Mouse (Mus musculus) spleen, postnatal 4 days (tissue): Measurements from ENCODE around the gene Akr1cl.
A peak's percentile ranks its signal among the peaks of the same experiment; 100 is the strongest.
"Not testable (repeated sequence)": the region's sequence is repeated elsewhere in the genome, so short reads cannot be mapped to it uniquely, and the experiment has no call there.

ENCODE experiments used
- DNase-seq, 2 experiments: peaks; one replicate each; pipeline ENCODE4 v3.0.0; 2022; ENCODE audit warnings: low spot score in 2 of 2

The Akr1cl gene

DNA sequence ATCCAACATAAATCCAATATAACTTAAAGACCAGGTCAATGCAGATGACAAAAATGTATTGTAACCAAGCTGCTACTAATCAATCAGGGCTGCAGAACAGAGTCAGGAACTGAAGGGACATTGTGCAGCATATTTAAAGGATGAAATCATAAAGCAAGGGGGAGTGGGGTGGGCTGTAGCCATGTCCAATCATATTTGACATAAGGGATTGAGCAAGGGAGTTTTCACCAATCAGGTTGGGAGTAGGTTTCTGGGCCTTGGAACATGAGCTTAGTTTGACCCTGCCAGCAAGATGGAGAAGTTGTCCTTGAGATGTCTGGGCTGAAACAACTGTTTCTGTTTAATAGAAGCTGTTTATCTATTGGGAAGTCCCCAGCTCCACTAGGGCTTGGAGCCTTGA, at the start of gene Akr1cl:
Akr1cl (minus strand) TSS at position 119 of the 400 bp plus-strand sequence.
- DNase-seq = no peak

DNA sequence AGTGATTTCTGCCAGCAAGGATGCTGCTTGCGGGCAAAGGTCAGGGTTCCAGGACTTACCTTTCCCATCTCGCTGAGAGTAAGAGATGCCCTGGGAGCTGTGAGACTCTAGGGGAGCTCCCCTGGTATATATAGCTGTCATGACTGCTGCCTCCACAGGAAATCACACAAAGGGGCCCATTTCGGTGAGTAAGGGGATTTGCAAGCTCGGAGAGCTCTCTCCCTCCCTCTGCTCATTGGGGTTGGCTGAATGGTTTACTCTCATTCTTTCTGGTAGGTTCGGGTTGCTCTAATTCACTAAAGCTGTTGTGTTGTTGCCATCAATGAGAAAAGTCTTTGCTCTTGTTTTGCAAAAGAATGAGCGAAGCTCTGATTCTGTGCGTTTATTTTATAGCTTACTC, 49.6 kb upstream of the Akr1cl start, which contains the start of gene Crygb:
Crygb (minus strand) TSS at position 101 of the 400 bp plus-strand sequence.
- no peak for DNase-seq

DNA sequence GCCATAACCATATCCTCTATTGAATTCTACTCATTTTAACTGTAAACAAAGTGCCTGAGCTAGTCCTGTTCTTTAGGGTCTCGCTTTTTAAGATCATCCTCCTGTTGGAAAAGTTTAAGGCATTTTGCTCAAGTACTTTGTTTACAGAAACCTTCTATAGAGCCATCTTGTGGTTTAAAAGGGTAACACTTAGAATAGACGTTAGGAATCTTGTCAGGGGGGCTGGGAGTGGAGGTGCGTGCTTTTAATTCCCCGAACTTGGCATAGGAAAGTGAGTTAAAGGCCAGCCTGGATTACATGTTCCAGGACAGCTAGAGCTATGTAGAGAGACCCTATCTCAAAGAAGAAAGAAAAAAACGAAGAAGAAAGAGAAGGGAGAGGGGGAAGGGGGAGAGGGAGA, 43.0 kb upstream of the Akr1cl start:
- no peak for DNase-seq

DNA sequence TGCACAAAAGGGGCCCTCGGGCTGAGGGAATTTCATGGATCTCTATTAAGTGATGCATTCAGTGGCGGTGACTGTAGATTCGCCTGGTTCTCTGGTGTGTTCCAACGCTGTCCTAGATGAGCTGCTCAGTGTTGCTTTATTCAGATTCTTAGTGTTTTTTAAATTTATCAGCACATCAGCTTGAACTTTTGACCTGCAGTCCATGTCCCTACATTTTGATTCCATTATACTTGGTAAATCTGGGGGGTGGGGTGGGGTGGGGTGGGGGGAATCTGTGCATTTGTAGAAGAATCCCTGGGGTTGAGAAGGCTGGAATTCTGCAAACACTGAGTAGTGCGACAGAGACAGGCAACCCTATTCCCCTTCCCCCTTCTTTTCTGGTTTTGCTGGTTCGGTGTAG, 41.0 kb upstream of the Akr1cl start, which contains the start of gene Crygc:
Crygc (minus strand) TSS at position 101 of the 400 bp plus-strand sequence.
- no peak for DNase-seq

DNA sequence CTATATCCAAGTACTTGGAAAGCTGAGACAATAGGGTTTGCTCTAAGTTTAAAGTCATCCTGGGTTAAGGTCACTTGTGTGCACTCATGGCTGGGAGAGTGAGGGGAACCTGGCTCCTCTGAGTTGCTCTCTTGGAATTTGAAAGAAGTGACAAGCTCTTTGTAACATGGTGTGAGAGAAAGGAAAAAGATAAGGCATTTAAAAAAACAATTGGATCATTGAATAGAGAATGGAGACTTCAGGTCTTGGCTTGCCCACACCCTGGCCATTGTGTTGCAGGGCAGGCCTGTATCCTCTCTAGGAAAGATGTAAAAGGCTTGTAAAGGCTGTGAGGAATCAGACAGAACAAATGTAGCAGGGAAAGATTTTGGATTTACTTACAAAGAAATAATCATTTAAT, 35.3 kb upstream of the Akr1cl start:
- no peak for DNase-seq

DNA sequence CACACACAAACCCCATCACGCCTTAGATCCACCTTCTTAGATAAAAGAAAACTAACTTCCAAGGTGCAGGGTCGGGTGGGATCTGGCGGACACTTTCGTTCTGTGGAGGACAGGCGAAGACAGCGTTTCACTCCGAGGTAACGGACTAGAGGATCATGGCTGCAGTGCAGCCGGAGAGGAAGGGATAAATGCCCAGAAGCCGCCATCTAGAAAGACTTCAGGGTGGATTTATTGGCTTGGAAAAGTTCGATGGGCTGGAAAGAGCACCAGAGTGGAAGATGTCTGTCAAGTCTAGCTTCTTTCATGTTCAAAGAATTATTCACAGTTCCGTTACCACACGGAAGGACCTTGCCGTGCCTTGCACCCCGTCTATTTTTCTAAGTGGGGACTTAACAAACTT, 31.6 kb upstream of the Akr1cl start:
- DNase-seq = no peak

DNA sequence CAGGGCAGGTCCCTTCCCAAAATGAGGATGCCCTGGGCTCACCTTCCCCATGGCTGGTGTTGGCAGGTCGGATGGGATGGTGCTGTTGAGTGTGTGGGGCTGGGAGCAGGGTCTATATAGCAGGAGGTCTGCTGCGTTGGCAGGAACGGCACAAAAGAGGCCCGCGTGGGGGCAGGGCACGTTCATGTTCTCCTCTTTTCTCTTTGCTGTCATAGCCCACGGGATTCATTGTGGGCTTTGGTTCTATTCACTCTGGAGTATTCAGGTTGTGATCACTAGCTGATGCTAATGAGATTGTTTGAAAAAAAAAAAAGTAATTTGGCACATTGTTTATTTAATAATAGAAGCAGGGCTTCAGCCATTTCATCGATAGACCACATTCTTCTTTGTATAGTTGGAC, 30.8 kb upstream of the Akr1cl start, which contains the start of gene Crygd:
Crygd (minus strand) TSS at position 101 of the 400 bp plus-strand sequence.
- no peak for DNase-seq

DNA sequence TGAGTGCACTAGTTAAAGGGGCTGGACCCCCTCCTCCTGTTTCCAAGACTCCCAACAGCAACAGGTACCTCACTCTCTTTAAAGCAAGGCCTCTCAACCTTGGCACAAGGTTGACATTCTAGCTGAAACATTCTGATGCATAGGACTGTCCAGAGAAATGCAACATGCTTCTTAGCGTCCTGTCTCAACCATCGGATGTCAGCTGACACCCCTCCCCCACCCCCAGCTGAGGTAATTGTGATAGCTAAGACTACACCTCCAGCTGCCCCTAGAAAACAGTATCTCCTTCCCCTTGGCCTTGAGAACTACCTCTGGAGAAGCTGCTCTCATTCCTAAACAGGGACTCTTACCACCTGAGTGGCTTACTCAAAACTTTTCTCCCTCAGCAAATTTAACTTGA, 19.6 kb upstream of the Akr1cl start:
- DNase-seq = no peak

DNA sequence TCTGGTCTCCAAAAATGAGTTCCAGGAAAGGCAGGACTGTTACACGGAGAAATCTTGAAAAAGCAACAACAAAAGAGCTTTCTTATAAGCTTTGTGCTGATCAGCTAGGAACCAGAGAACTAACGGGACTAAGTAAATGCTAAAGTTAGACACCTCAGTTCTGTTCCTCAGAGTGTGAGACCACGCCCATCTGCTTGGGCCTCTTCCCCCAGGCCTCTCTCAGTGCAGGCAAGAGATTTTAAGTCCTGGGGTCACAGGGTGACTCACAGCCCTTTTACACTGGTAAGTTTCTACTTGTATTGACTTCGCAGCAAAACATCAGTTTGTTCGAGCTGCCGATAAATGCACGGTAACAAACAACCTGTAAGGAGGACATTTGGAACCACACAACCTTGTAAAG, 19.1 kb upstream of the Akr1cl start:
- DNase-seq = no peak

DNA sequence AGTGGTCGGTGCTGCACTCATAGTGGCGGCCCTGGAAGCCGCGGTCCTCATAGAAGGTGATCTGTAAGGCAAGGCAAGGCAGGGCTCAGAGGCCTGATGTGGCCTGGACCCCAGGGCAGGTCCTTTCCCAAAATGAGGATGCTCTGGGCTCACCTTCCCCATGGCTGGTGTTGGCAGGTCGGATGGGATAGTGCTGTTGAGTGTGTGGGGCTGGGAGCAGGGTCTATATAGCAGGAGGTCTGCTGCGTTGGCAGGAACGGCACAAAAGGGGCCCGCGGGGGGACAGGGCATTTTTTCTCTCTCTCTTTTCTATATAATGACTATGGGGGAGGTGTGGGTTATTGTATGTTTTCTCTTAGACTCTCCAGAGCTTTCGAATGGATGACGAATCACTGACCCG, 18.4 kb upstream of the Akr1cl start, which contains the start of gene Cryge:
Cryge (minus strand) TSS at position 198 of the 400 bp plus-strand sequence.
- not testable (repeated sequence) for DNase-seq

DNA sequence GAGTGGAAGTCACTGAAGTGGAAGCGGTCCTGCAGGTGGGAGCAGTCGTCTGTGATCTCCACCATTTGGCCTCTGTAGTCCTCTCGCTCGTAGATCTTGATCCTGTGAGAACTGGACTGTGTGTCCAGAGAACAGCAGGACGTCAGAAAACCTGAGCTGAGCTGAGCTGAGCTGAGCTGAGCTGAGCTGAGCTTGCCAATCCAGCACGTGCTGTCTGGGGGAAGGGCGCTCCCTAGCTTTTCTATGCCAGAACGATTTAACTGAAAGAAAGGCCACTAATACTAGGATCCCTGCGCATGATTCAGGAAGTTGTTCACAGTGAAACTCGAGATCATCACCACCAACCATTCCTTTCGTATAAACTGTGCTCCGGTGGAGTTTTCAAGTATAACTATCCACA, 16.2 kb upstream of the Akr1cl start:
- no peak for DNase-seq

DNA sequence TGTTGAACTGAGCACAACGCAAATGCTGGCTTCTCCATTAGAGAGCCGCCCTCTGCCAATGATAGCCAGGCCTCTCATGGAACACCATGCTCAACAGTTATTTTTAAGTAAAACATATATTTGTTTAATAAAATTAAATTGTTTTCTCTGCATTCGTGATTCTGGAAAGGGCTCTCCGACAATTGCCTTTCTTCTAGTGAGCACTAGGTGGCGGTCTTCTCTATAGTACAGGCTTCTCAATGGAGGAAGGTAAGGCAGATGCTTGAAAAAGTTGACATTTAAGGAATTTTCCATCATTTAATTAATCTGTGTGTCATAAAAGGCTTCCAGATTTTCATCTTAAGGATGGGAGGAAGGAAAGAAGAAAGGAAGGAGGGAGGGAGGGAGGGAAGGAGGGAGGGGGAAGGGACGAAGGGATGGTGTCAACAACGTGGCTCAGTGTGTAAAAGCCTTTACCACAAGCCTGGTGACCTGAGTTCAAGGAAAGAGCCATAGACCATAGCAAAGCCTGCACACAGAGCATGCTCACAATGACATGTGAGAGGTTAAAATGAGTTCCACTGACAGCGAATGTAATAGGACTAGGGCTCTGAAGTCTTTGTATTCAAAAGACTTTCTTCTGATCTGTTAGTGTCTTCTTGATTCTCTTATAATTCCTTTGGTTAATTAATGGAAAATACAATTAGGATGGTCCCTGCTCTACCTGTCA, 14.0 kb upstream of the Akr1cl start:
- DNase-seq = no peak

DNA sequence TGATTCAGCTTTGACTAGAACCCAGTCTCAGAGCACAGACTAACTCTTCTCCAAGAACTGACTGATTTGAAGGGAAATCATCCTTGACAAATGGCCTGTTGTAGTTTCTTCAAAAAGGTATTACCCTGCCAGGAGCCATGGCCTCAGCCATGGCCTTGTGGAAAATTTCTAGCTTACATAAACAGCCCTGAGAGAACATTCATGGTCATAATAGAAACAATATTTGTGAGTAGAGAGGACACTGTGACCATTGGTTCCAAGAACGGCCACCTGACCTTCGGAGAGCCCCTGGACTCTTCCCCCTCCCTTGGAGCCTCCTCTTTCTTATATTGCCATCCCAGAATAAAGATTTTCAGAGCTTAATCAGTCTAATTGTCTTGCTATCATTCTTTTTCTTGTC, 10.9 kb upstream of the Akr1cl start:
- DNase-seq = no peak

DNA sequence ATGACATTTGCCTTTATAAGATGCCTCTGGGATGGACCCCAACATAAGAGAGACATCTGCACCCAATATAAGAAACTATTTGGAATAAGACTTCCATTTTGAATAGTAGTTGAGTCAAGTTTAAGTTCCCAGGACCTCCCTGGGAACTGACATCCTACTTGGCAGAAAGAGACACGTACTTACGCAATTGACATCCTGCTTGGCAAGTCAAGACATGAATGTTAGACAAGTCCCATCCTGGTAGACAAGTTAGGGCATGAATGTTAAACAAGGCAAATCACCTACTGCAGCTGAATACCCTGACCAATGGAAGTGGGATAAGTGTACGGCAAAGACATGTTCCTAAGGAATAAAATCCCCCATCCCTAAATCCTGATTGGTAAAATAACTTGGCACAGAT, 9.3 kb upstream of the Akr1cl start:
- DNase-seq = no peak

DNA sequence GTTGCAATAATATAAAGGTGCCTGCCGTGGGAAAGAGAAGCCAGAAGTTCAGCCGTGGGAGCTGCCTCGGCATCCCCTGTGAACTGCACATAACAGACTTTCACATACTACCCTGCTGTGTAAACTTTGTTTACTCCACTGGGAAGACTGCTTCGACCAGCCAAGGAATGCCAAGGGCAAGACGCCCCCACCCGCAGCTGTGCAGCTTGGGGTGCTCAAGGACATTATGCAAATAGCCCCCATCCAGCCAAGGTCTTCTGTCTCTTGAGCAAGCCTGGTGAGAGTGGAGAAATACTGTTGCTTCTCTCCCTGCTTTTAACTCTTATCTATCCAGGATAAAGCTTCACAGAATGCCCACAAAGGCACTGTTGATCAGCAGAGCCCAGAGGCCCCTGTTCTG, 8.2 kb upstream of the Akr1cl start:
- no peak for DNase-seq

DNA sequence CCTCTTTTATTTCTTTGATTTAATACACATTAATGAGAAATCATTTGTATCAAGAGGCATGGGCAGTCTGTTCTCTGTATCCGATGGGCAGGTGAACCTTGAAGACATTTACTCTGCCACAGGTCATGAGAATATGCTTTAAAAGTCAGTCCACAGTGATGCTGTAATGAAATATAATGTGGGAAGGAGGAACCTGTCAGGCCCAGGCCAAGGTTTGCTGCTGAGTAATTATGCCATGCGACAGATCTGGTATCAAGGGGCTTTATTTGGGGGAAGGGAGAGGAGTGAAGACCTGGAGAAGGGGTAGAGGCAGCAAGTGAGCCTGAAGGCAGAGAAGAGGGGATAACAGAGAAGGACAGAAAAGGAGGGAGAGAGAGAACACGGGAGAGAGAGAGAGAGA, 7.1 kb upstream of the Akr1cl start:
- DNase-seq = no peak

DNA sequence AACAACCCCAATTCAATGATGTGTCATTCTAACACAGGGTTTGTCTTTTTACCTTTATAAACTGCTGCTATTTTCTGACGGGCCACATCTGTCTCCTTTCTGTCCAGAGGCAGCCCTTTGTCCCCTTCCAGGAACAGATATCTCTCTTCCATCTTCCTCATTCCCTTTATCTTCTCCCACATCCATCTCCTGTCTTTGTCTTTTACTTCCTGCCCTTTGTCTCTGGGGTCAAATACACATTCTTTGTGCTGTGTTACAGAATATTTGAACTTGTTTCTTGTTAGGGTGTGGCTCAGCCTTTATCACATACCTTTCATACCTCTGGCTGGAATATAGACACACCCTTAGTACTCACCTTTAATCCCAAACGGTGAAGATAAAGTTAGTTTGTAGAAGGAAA, 5.0 kb upstream of the Akr1cl start:
- DNase-seq = no peak

DNA sequence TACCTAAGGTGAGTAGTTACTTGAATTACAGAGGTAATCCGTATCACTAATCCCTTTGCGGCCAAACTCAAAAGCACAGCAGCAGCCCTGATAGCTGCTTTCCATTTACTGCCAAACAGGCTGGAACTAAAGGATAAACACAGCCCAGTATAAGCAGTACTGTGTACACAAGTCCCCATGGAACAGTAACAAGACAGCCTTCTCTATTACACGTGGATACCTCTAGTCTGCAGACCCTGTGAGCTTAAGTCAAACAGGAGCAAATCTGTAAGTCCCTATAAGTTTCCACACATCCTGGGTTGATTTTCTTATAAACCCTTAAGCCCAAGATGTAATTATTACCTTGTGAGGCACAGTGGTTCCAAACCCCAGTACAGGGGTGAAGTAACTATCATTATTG, 3.0 kb upstream of the Akr1cl start:
- no peak for DNase-seq

DNA sequence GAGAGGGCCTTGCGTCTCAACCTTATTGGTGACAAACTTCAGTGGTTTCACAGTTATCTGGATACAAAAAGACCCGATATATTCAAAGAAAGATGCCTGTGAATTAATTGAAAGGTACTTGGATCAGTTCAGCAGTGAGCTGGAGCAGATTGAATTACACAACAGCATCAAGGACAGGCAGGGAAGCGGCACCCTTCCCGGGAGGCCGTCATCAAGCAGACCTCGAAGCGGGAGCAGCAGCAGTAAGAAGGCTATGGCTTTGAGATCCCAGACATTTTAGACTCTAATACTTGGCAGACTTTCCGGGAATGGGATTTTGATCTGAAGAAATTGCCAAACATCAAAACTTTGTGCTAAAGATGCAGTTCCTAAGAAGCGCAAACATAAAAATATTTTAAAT, 4.4 kb downstream of the Akr1cl start:
- DNase-seq = no peak

DNA sequence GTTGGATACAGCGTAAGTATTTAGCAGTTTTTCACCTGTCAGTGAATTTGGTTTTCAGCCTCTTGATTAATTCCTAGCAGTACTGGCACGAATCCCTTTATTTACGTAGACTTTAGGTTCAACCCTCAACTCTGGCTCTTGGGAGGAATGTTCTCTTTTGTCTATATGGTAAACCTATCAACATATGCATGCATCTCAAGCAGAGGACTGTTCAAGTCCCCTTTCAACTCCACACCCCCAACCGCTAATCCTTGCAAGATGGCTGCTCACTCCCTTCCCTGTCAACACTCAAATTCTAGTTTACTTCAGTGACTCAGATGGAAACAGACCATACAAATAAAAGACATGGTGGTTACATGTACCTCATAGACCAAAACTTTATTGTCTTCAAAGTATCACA, 19.8 kb downstream of the Akr1cl start:
- DNase-seq = no peak

DNA sequence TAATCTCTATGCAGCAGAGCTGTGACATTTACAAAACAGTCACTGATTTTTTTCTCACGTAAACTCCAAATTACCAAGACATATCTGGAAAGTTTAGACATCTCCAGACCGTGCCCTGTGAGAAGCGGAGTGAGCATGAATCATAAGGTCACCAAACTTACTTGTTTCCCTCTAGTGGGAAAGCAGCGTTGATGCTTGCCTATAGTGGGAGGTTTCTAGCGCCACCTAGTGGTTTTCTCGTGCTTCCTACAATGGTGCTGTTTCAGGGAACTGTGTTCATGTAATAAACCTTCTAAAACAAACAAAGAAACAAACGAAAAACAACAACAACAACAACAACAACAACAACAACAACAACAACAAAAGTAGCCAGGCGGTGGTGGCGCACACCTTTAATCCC, 22.4 kb downstream of the Akr1cl start:
- DNase-seq = peak; percentile 35 to 70

DNA sequence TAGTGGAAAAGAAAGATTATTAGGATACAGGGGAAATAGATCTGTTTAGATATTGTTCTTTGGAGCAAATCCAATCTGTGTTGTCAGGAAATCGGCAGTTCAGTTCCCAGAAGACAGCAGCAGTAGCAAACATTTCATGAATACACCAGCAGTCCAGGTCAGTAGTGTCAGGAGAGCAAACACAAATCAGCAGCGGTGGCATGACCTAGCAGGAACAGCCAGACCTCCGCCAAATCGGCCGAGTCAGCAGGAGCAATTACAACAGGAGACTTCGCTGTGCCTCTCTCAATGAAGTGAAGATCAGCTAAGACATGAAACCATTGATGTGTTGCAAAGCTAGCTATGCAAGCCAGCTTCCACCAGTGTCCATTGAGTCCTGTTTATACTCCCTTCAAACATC, 27.0 kb downstream of the Akr1cl start:
- DNase-seq = no peak

DNA sequence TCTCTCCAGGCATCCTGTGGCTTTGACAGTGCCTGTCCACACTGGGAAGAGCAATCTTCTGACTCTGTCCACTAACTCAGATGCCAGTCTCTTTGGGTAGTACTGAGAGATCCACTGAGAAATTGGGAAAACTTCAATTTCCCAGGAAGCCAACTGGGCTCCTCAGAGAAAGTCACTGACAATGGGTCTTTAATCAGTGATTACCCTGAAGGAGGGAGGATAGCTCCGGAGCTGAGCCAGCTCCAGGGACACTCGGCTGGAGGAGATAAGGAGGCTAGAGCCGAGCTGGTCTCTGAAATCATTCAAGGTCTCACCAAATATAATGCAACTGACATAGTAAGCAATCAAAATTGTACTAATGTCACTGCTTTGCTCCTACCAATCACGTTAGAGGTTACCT, 28.0 kb downstream of the Akr1cl start:
- DNase-seq = no peak

DNA sequence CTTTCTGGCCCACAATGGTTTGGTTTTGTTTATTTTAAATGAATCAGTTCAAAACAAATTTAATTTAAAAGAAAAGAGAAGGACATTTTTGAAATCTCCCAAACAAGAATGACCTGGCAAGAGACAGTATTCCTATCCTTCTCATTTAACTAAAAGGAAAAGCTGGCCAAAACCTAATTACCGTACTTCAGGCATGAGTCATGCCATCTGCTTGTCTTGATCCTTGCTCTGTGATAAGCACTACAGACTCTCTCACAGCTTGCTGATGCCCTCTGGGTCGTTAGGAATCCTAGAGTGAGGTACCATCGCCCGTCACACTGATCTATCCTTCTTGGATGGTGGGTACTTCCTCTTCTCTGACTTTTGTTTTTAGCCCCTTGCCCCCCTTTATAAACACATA, 39.4 kb downstream of the Akr1cl start:
- DNase-seq = no peak
